Mouse (Mus musculus) small intestine, adult 2 months (tissue): Measurements from ENCODE around the gene Espnl.

Source experiments
- CTCF ChIP-seq: fragments of 200-500 bp; IDR thresholded peaks from 2 replicates; pipeline ENCODE4 v1.5.1; 2012; ENCODE audit warnings: low read depth, mild to moderate bottlenecking, control low read depth, inconsistent platforms, low read length, moderate library complexity, mixed read lengths; ENCODE audit not compliant: insufficient replicate concordance, insufficient read length; ENCODE audit errors: extremely low read depth
- POLR2A ChIP-seq: fragments of 200-500 bp; IDR thresholded peaks from 2 replicates; pipeline ENCODE4 v1.6.1; 2012; ENCODE audit warnings: low read depth, mild to moderate bottlenecking, control low read depth, inconsistent platforms, low read length, moderate library complexity

- TF ChIP-seq CTCF (no peak), POLR2A (no peak)
Measured at GRCm38 (mm10) chr1:91373414-91373835, 51.5 kb downstream of the Espnl start.
